Mouse (Mus musculus): ENCODE measurements around the gene Shmt2. TPM values are rescaled to one million over a fixed set of nuclear protein-coding genes. Genes with fewer than 3 reads are reported as not detected.

Shmt2 gene
- total and polyA plus RNA-seq, 2 experiments from 2014 or later = 51.5 to 109 TPM

- no peak overlapping the region for H3K27ac ChIP-seq (ENCODE audit: low read depth)
- no peak overlapping the region for H3K4me3 ChIP-seq (ENCODE audit: low read depth, low read length)
- H3K4me2 ChIP-seq (ENCODE audit: low read depth, low read length) = no peak overlapping the region
- H3K27me3 ChIP-seq (ENCODE audit: control insufficient read depth, insufficient read depth, low read length) = no peaks in the 10 kb centered on the region
- H3K4me1 ChIP-seq (ENCODE audit: control insufficient read depth, insufficient read depth) = no peaks in the 10 kb centered on the region
- no peak for TF ChIP-seq CTCF (IDR thresholded peaks at IDR 0.05; ENCODE audit: low read depth)
- TF ChIP-seq EP300 (IDR thresholded peaks at IDR 0.05; ENCODE audit: low read depth) = no peak
- no peak overlapping the region for H3K9ac ChIP-seq (replicated peaks; ENCODE audit: low read depth, low read length)
- H3K9me3 ChIP-seq (replicated peaks; ENCODE audit: control insufficient read depth, low read length) = no peaks in the 10 kb centered on the region
- peaks cover 6% of the 10 kb centered on the region; the same call in 1 of the 2 replicates for H3K36me3 ChIP-seq (replicated peaks; ENCODE audit: control insufficient read depth, insufficient read depth, low read length)
- WGBS = 91% methylated on average over 15 of the region's 15 CpGs
- ATAC-seq (ENCODE audit: insufficient read depth, low read depth) (no peak), DNase-seq (ENCODE audit: low spot score) (no peak)
These were observed 26.0 kb upstream of the Shmt2 start for GRCm38 (mm10) chr10:127548236-127548635.

- DNase-seq (ENCODE audit: low spot score) (no peak), ATAC-seq (ENCODE audit: insufficient read depth, low read depth) (no peak)
- no peak overlapping the region for H3K4me2 ChIP-seq (ENCODE audit: low read depth, low read length)
- H3K27ac ChIP-seq (ENCODE audit: low read depth) = no peak overlapping the region
- H3K9ac ChIP-seq (replicated peaks; ENCODE audit: low read depth, low read length) = no peak overlapping the region
- TF ChIP-seq CTCF (IDR thresholded peaks at IDR 0.05; ENCODE audit: low read depth) (peak; percentile 38), EP300 (IDR thresholded peaks at IDR 0.05; ENCODE audit: low read depth) (no peak)
- no peak overlapping the region for H3K4me3 ChIP-seq (ENCODE audit: low read depth, low read length)
- peaks cover 6% of the 10 kb centered on the region; the same call in 1 of the 2 replicates for H3K36me3 ChIP-seq (replicated peaks; ENCODE audit: control insufficient read depth, insufficient read depth, low read length)
- no peaks in the 10 kb centered on the region for H3K9me3 ChIP-seq (replicated peaks; ENCODE audit: control insufficient read depth, low read length)
- H3K4me1 ChIP-seq (ENCODE audit: control insufficient read depth, insufficient read depth) = no peaks in the 10 kb centered on the region; the same call in 1 of the 2 replicates
- 84% methylated on average over 7 of the region's 7 CpGs for WGBS
- H3K27me3 ChIP-seq (ENCODE audit: control insufficient read depth, insufficient read depth, low read length) = no peaks in the 10 kb centered on the region
These were observed 24.3 kb upstream of the Shmt2 start for GRCm38 (mm10) chr10:127546505-127546904.

- no peaks in the 10 kb centered on the region for H3K27me3 ChIP-seq (ENCODE audit: control insufficient read depth, insufficient read depth, low read length)
- no peak overlapping the region for H3K4me2 ChIP-seq (ENCODE audit: low read depth, low read length)
- 86% methylated on average over 20 of the region's 20 CpGs for WGBS
- ATAC-seq (ENCODE audit: insufficient read depth, low read depth) (no peak), DNase-seq (ENCODE audit: low spot score) (no peak)
- H3K36me3 ChIP-seq (replicated peaks; ENCODE audit: control insufficient read depth, insufficient read depth, low read length) = 0 out of 2 replicates have a peak, but pooled peaks cover 6% of the 10 kb centered on the region
- no peaks in the 10 kb centered on the region for H3K9me3 ChIP-seq (replicated peaks; ENCODE audit: control insufficient read depth, low read length)
- no peak overlapping the region for H3K27ac ChIP-seq (ENCODE audit: low read depth)
- H3K9ac ChIP-seq (replicated peaks; ENCODE audit: low read depth, low read length) = no peak overlapping the region
- TF ChIP-seq EP300 (IDR thresholded peaks at IDR 0.05; ENCODE audit: low read depth) (no peak), CTCF (IDR thresholded peaks at IDR 0.05; ENCODE audit: low read depth) (no peak)
- no peaks in the 10 kb centered on the region; the same call in 1 of the 2 replicates for H3K4me1 ChIP-seq (ENCODE audit: control insufficient read depth, insufficient read depth)
- H3K4me3 ChIP-seq (ENCODE audit: low read depth, low read length) = no peak overlapping the region
These were observed 22.1 kb upstream of the Shmt2 start for GRCm38 (mm10) chr10:127544375-127544774.

GRCm38 (mm10) chr10:127543916-127544315, 21.7 kb upstream of the Shmt2 start:
- Histone ChIP-seq H3K36me3 (replicated peaks; ENCODE audit: control insufficient read depth, insufficient read depth, low read length) (0 out of 2 replicates have a peak, but pooled peaks cover 6% of the 10 kb centered on the region), H3K4me2 (ENCODE audit: low read depth, low read length) (no peak overlapping the region), H3K9ac (replicated peaks; ENCODE audit: low read depth, low read length) (no peak overlapping the region), H3K4me1 (ENCODE audit: control insufficient read depth, insufficient read depth) (no peaks in the 10 kb centered on the region; the same call in 1 of the 2 replicates), H3K27ac (ENCODE audit: low read depth) (no peak overlapping the region), H3K27me3 (ENCODE audit: control insufficient read depth, insufficient read depth, low read length) (0 out of 2 replicates have a peak, but pooled peaks cover under 1% of the 10 kb centered on the region), H3K9me3 (replicated peaks; ENCODE audit: control insufficient read depth, low read length) (no peaks in the 10 kb centered on the region), H3K4me3 (ENCODE audit: low read depth, low read length) (no peak overlapping the region)
- TF ChIP-seq CTCF (IDR thresholded peaks at IDR 0.05; ENCODE audit: low read depth) (no peak), EP300 (IDR thresholded peaks at IDR 0.05; ENCODE audit: low read depth) (no peak)
- no peak for DNase-seq (ENCODE audit: low spot score)
- WGBS = 73% methylated on average over 3 of the region's 3 CpGs
- ATAC-seq (ENCODE audit: insufficient read depth, low read depth) = no peak

GRCm38 (mm10) chr10:127542720-127543119, 20.5 kb upstream of the Shmt2 start:
- H3K27ac ChIP-seq (ENCODE audit: low read depth) = no peak overlapping the region
- TF ChIP-seq CTCF (IDR thresholded peaks at IDR 0.05; ENCODE audit: low read depth) = no peak
- TF ChIP-seq EP300 (IDR thresholded peaks at IDR 0.05; ENCODE audit: low read depth) = no peak
- DNase-seq (ENCODE audit: low spot score) = no peak
- no peak overlapping the region for H3K4me2 ChIP-seq (ENCODE audit: low read depth, low read length)
- no peaks in the 10 kb centered on the region; the same call in 1 of the 2 replicates for H3K4me1 ChIP-seq (ENCODE audit: control insufficient read depth, insufficient read depth)
- no peaks in the 10 kb centered on the region for H3K9me3 ChIP-seq (replicated peaks; ENCODE audit: control insufficient read depth, low read length)
- 0 out of 2 replicates have a peak, but pooled peaks cover 4% of the 10 kb centered on the region for H3K27me3 ChIP-seq (ENCODE audit: control insufficient read depth, insufficient read depth, low read length)
- no peak overlapping the region for H3K4me3 ChIP-seq (ENCODE audit: low read depth, low read length)
- H3K36me3 ChIP-seq (replicated peaks; ENCODE audit: control insufficient read depth, insufficient read depth, low read length) = 0 out of 2 replicates have a peak, but pooled peaks cover 6% of the 10 kb centered on the region
- H3K9ac ChIP-seq (replicated peaks; ENCODE audit: low read depth, low read length) = no peak overlapping the region
- no peak for ATAC-seq (ENCODE audit: insufficient read depth, low read depth)
- 69% methylated on average over 6 of the region's 6 CpGs for WGBS

- TF ChIP-seq EP300 (IDR thresholded peaks at IDR 0.05; ENCODE audit: low read depth) (no peak), CTCF (IDR thresholded peaks at IDR 0.05; ENCODE audit: low read depth) (no peak)
- H3K27ac ChIP-seq (ENCODE audit: low read depth) = no peak overlapping the region
- DNase-seq (ENCODE audit: low spot score) = no peak
- 0 out of 2 replicates have a peak, but pooled peaks cover 6% of the 10 kb centered on the region for H3K36me3 ChIP-seq (replicated peaks; ENCODE audit: control insufficient read depth, insufficient read depth, low read length)
- no peaks in the 10 kb centered on the region; the same call in 1 of the 2 replicates for H3K4me1 ChIP-seq (ENCODE audit: control insufficient read depth, insufficient read depth)
- no peak; the same call in 1 of the 2 replicates for ATAC-seq (ENCODE audit: insufficient read depth, low read depth)
- H3K9me3 ChIP-seq (replicated peaks; ENCODE audit: control insufficient read depth, low read length) = no peaks in the 10 kb centered on the region
- H3K4me3 ChIP-seq (ENCODE audit: low read depth, low read length) = no peak overlapping the region
- H3K4me2 ChIP-seq (ENCODE audit: low read depth, low read length) = no peak overlapping the region
- H3K9ac ChIP-seq (replicated peaks; ENCODE audit: low read depth, low read length) = no peak overlapping the region
- peaks cover 5% of the 10 kb centered on the region; the same call in 1 of the 2 replicates for H3K27me3 ChIP-seq (ENCODE audit: control insufficient read depth, insufficient read depth, low read length)
- WGBS = 44% methylated on average over 13 of the region's 13 CpGs
These were observed 19.8 kb upstream of the Shmt2 start for GRCm38 (mm10) chr10:127542084-127542483.

All from heart, postnatal 0 days (tissue).